24 mouse cellular contexts compared by ENCODE assay signal in the genomic region with DNA sequence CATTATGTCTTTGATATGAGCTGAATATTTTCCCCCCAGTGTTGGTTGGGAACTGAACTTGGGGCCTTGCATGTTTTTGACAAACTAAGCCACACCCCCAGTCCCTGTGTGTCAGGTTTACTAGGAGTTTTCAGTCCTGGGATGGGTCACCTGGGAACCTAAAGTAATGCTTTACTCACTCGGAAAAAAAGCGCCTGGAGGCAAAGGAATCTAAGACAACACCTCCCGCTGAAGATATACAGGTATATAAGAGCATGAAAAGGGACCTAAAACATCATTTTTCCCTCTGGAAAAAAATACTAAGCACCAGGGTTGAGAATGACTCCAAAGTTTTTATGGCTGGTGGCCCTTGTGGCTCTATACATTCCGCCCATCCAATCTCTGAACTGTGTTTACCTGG. TPM values are rescaled to one million over a fixed set of nuclear protein-coding genes. Genes with fewer than 3 reads are reported as not detected.
DNase-seq lines count a peak whose midpoint lies in the region; ATAC-seq and TF ChIP-seq lines count a peak whose summit lies in the region.
"Had no signal": no experiment of that assay in that cellular context is flagged by ENCODE, and none has a peak within 500 bp of the region (broad histone marks: within the 10 kb centered on the region; RNA-seq: fewer than 3 reads in every experiment).

A gene (plus strand): TSS at position 301 of the 400 bp plus-strand sequence.

- peaks cover 5% of the 10 kb centered on the region; the same call in 1 of the 2 replicates for H3K27me3 ChIP-seq in heart, embryonic 12.5 days (replicated peaks)
- no peaks in the 10 kb centered on the region for H3K27me3 ChIP-seq in kidney, adult 2 months (replicated peaks; ENCODE audit: control insufficient read depth, insufficient read depth, low read length)
- 0 out of 2 replicates have a peak, but pooled peaks cover 4% of the 10 kb centered on the region for H3K27me3 ChIP-seq in kidney, embryonic 16.5 days (ENCODE audit: insufficient read depth, low read length)
- no peaks in the 10 kb centered on the region for H3K27me3 ChIP-seq in liver, postnatal 0 days (ENCODE audit: insufficient read depth, low read length)
- no peaks in the 10 kb centered on the region for H3K27me3 ChIP-seq in liver, embryonic 11.5 days (replicated peaks; ENCODE audit: control insufficient read depth, insufficient read depth, low read length)
- H3K27me3 ChIP-seq in midbrain, embryonic 11.5 days (ENCODE audit: control insufficient read depth, insufficient read depth, low read length), result no peaks in the 10 kb centered on the region
- 0 out of 2 replicates have a peak, but pooled peaks cover 3% of the 10 kb centered on the region for H3K27me3 ChIP-seq in midbrain, embryonic 14.5 days (ENCODE audit: control insufficient read depth, insufficient read depth, low read length)
- H3K27me3 ChIP-seq: CH12.LX, Patski had no signal

- no peaks in the 10 kb centered on the region for H3K36me3 ChIP-seq in heart, embryonic 12.5 days
- no peaks in the 10 kb centered on the region for H3K36me3 ChIP-seq in kidney, adult 2 months (ENCODE audit: control insufficient read depth, insufficient read depth, low read length)
- no peaks in the 10 kb centered on the region for H3K36me3 ChIP-seq in kidney, embryonic 16.5 days (ENCODE audit: insufficient read depth, low read length)
- H3K36me3 ChIP-seq in liver, postnatal 0 days (replicated peaks; ENCODE audit: insufficient read depth, low read length), result no peaks in the 10 kb centered on the region
- H3K36me3 ChIP-seq in liver, embryonic 11.5 days (ENCODE audit: control insufficient read depth, insufficient read depth, low read length), result no peaks in the 10 kb centered on the region
- H3K36me3 ChIP-seq in midbrain, embryonic 11.5 days (ENCODE audit: control insufficient read depth, insufficient read depth, low read length), result no peaks in the 10 kb centered on the region
- H3K36me3 ChIP-seq in midbrain, embryonic 14.5 days (ENCODE audit: control insufficient read depth, insufficient read depth, low read length), result no peaks in the 10 kb centered on the region
- H3K36me3 ChIP-seq: G1E had no signal

- DNase-seq in heart, adult 11 months, result peak; percentile 31
- DNase-seq in kidney, adult 2 months, result no peak
- DNase-seq in liver, postnatal 0 days, result no peak
- no peak for DNase-seq in liver, embryonic 11.5 days (ENCODE audit: low spot score)
- DNase-seq in midbrain, embryonic 11.5 days (ENCODE audit: low spot score, missing footprints), result peak; percentile 75
- no peak for DNase-seq in midbrain, embryonic 14.5 days
- DNase-seq: adrenal gland, adult 2 months; adrenal gland, adult 8-10 months; adrenal gland, postnatal 10 days; adrenal gland, postnatal 14 days; adrenal gland, postnatal 25 days; adrenal gland, postnatal 36 days; B cell, adult 2 months; cerebellum, adult 11 months; cerebellum, adult 11-12 months had no signal

- ATAC-seq in heart, embryonic 12.5 days (ENCODE audit: insufficient number of reproducible peaks, low FRiP score), result no peak
- no peak for ATAC-seq in kidney, embryonic 16.5 days (ENCODE audit: low FRiP score, low TSS enrichment)
- ATAC-seq in liver, postnatal 0 days, result no peak
- no peak for ATAC-seq in liver, embryonic 11.5 days (replicated peaks; ENCODE audit: low FRiP score)
- ATAC-seq in midbrain, embryonic 11.5 days (ENCODE audit: low FRiP score), result no peak
- ATAC-seq in midbrain, embryonic 14.5 days (ENCODE audit: low FRiP score, low TSS enrichment), result no peak
- ATAC-seq: activated CD4-positive, CD25-positive, alpha-beta regulatory T cell, adult 4 months; CD4-positive, CD25-positive, alpha-beta regulatory T cell, adult 4 months; Patski had no signal

- no peak within 1 kb of the TSS for H3K4me2 ChIP-seq in heart, embryonic 12.5 days
- no peak within 1 kb of the TSS for H3K4me2 ChIP-seq in kidney, embryonic 16.5 days (replicated peaks; ENCODE audit: low read depth, low read length)
- H3K4me2 ChIP-seq in liver, postnatal 0 days (ENCODE audit: low read depth, low read length), result no peak within 1 kb of the TSS
- H3K4me2 ChIP-seq in liver, embryonic 11.5 days, result no peak within 1 kb of the TSS
- H3K4me2 ChIP-seq in midbrain, embryonic 11.5 days, result no peak within 1 kb of the TSS
- no peak within 1 kb of the TSS for H3K4me2 ChIP-seq in midbrain, embryonic 14.5 days (ENCODE audit: low read length)

- WGBS in heart, embryonic 12.5 days, result 66% methylated on average over 4 of the region's 4 CpGs
- 87% methylated on average over 4 of the region's 4 CpGs for WGBS in kidney, adult 2 months
- 80% methylated on average over 4 of the region's 4 CpGs for WGBS in kidney, embryonic 16.5 days
- 81% methylated on average over 4 of the region's 4 CpGs for WGBS in liver, postnatal 0 days (ENCODE audit: insufficient replicate concordance)
- WGBS in liver, embryonic 11.5 days, result 73% methylated on average over 4 of the region's 4 CpGs
- 85% methylated on average over 4 of the region's 4 CpGs for WGBS in midbrain, embryonic 11.5 days
- 87% methylated on average over 4 of the region's 4 CpGs for WGBS in midbrain, embryonic 14.5 days

- no peak for TF ChIP-seq POLR2A in kidney, adult 2 months (IDR thresholded peaks at IDR 0.05; ENCODE audit: low read depth, low read length)

- TF ChIP-seq EP300 in liver, postnatal 0 days (IDR thresholded peaks at IDR 0.05; ENCODE audit: low read depth), result no peak

- H3K9ac ChIP-seq in heart, embryonic 12.5 days, result no peak within 1 kb of the TSS
- H3K9ac ChIP-seq in kidney, embryonic 16.5 days (replicated peaks; ENCODE audit: low read length), result no peak within 1 kb of the TSS
- no peak within 1 kb of the TSS for H3K9ac ChIP-seq in liver, postnatal 0 days (replicated peaks)
- H3K9ac ChIP-seq in liver, embryonic 11.5 days (ENCODE audit: low read depth, low read length), result no peak within 1 kb of the TSS
- H3K9ac ChIP-seq in midbrain, embryonic 11.5 days (ENCODE audit: low read length), result no peak within 1 kb of the TSS
- H3K9ac ChIP-seq in midbrain, embryonic 14.5 days (replicated peaks; ENCODE audit: low read length), result no peak within 1 kb of the TSS

- no peak within 1 kb of the TSS for H3K4me3 ChIP-seq in heart, embryonic 12.5 days
- H3K4me3 ChIP-seq in kidney, adult 2 months (ENCODE audit: insufficient read depth, low read depth, low read length), result no peak within 1 kb of the TSS
- no peak within 1 kb of the TSS for H3K4me3 ChIP-seq in kidney, embryonic 16.5 days (ENCODE audit: low read length)
- no peak within 1 kb of the TSS for H3K4me3 ChIP-seq in liver, postnatal 0 days (ENCODE audit: low read depth, low read length)
- no peak within 1 kb of the TSS for H3K4me3 ChIP-seq in liver, embryonic 11.5 days (ENCODE audit: low read depth, low read length)
- H3K4me3 ChIP-seq in midbrain, embryonic 11.5 days (ENCODE audit: low read depth, low read length), result no peak within 1 kb of the TSS
- no peak within 1 kb of the TSS for H3K4me3 ChIP-seq in midbrain, embryonic 14.5 days (replicated peaks; ENCODE audit: low read depth, low read length)

- no peak within 1 kb of the TSS for H3K27ac ChIP-seq in heart, embryonic 12.5 days (ENCODE audit: poor library complexity, severe bottlenecking)
- H3K27ac ChIP-seq in kidney, adult 2 months (ENCODE audit: insufficient read depth, low read depth, low read length), result 0 out of 2 replicates have a peak within 1 kb of the TSS, but pooled peaks have one; percentile 12
- no peak within 1 kb of the TSS for H3K27ac ChIP-seq in kidney, embryonic 16.5 days (ENCODE audit: low read length)
- H3K27ac ChIP-seq in liver, postnatal 0 days (ENCODE audit: low read depth), result peak within 1 kb of the TSS; percentile 29; the same call in 1 of the 2 replicates
- H3K27ac ChIP-seq in liver, embryonic 11.5 days (ENCODE audit: low read depth, low read length), result no peak within 1 kb of the TSS
- no peak within 1 kb of the TSS for H3K27ac ChIP-seq in midbrain, embryonic 11.5 days (ENCODE audit: low read depth, low read length)
- H3K27ac ChIP-seq in midbrain, embryonic 14.5 days (replicated peaks; ENCODE audit: low read depth, low read length), result no peak within 1 kb of the TSS

- TF ChIP-seq CTCF in kidney, adult 2 months (conservative IDR thresholded peaks at IDR 0.05; ENCODE audit: insufficient read depth, insufficient read length, low read depth, low read length), result no peak
- no peak for TF ChIP-seq CTCF in liver, postnatal 0 days (IDR thresholded peaks at IDR 0.05; ENCODE audit: low read depth)

- H3K4me1 ChIP-seq in heart, embryonic 12.5 days (replicated peaks), result no peaks in the 10 kb centered on the region
- peaks cover 8% of the 10 kb centered on the region; the same call in 1 of the 2 replicates for H3K4me1 ChIP-seq in kidney, adult 2 months (ENCODE audit: control insufficient read depth, insufficient read depth, low read length)
- peaks cover 10% of the 10 kb centered on the region for H3K4me1 ChIP-seq in kidney, embryonic 16.5 days (ENCODE audit: insufficient read depth, low read length)
- peaks cover 11% of the 10 kb centered on the region for H3K4me1 ChIP-seq in liver, postnatal 0 days (ENCODE audit: insufficient read depth)
- H3K4me1 ChIP-seq in liver, embryonic 11.5 days (replicated peaks; ENCODE audit: control insufficient read depth, insufficient read depth, low read length), result no peaks in the 10 kb centered on the region
- H3K4me1 ChIP-seq in midbrain, embryonic 11.5 days (ENCODE audit: control insufficient read depth, insufficient read depth, low read length), result peaks cover 9% of the 10 kb centered on the region; the same call in 1 of the 2 replicates
- H3K4me1 ChIP-seq in midbrain, embryonic 14.5 days (ENCODE audit: control insufficient read depth, insufficient read depth, low read length), result peaks cover 10% of the 10 kb centered on the region; the same call in 1 of the 2 replicates

- H3K9me3 ChIP-seq in heart, embryonic 12.5 days (replicated peaks), result no peaks in the 10 kb centered on the region
- no peaks in the 10 kb centered on the region for H3K9me3 ChIP-seq in kidney, embryonic 16.5 days (ENCODE audit: low read length)
- no peaks in the 10 kb centered on the region for H3K9me3 ChIP-seq in liver, postnatal 0 days (ENCODE audit: low read length)
- no peaks in the 10 kb centered on the region for H3K9me3 ChIP-seq in liver, embryonic 11.5 days (ENCODE audit: control insufficient read depth, low read length)
- no peaks in the 10 kb centered on the region for H3K9me3 ChIP-seq in midbrain, embryonic 11.5 days (ENCODE audit: control insufficient read depth, low read length)
- H3K9me3 ChIP-seq in midbrain, embryonic 14.5 days (ENCODE audit: control insufficient read depth, low read length), result no peaks in the 10 kb centered on the region
- H3K9me3 ChIP-seq: G1E had no signal

RNA-seq across cellular contexts. Expression of the gene that starts here (rescaled TPM):
- not detected in 2 replicates for polyA plus RNA-seq in heart, embryonic 12.5 days (2016; fragmentation: Nextera tagmentation; extraction: Ambion mirVana)
- polyA plus RNA-seq in kidney, adult 2 months (2012; rRNA removed), result not detected in 2 replicates
- polyA plus RNA-seq in kidney, embryonic 16.5 days (2015; fragmentation: Nextera tagmentation; extraction: Ambion mirVana), result 0.27 and 0.30 TPM in 2 replicates
- 0.27 and 0.50 TPM in 2 replicates for polyA plus RNA-seq in liver, postnatal 0 days (2015; fragmentation: Nextera tagmentation; extraction: Ambion mirVana)
- polyA plus RNA-seq in liver, embryonic 11.5 days (2014; fragmentation: Nextera tagmentation; extraction: Ambion mirVana), result 0.39 TPM in 1 of 2 replicates, not detected in the other
- 0.46 TPM in 1 of 2 replicates, not detected in the other for polyA plus RNA-seq in midbrain, embryonic 11.5 days (2014; fragmentation: Nextera tagmentation; extraction: Ambion mirVana)
- polyA plus RNA-seq in midbrain, embryonic 14.5 days (2014; fragmentation: Nextera tagmentation; extraction: Ambion mirVana), result not detected in 2 replicates
- polyA plus RNA-seq: activated CD4-positive, CD25-positive, alpha-beta regulatory T cell, adult 4 months; adrenal gland, adult 2 months; brain, embryonic 14.5 days; C2C12; G1E; Patski had no signal

Comparison
In these comparisons a context has a peak if more than half of its experiments do, and no peak if none do; other contexts are left out.
1. H3K27ac ChIP-seq: peak in kidney, adult 2 months (single experiment) and liver, postnatal 0 days (single experiment); none in heart, embryonic 12.5 days (single experiment), kidney, embryonic 16.5 days (single experiment), liver, embryonic 11.5 days (single experiment), midbrain, embryonic 11.5 days (single experiment) and midbrain, embryonic 14.5 days (single experiment).
2. Peak in DNase-seq in midbrain, embryonic 11.5 days; RNA of the gene not detected or under 1 TPM.